Mouse (Mus musculus): ENCODE data around the gene Vpreb2. TPM values are rescaled to one million over a fixed set of nuclear protein-coding genes. Genes with fewer than 3 reads are reported as not detected.
"Not testable (repeated sequence)": the region's sequence is repeated elsewhere in the genome, so short reads cannot be mapped to it uniquely, and the experiment has no call there.

Vpreb2 gene
- polyA plus RNA-seq, 1 experiment from 2014 or later: not detected

- not testable (repeated sequence) for H3K4me2 ChIP-seq (ENCODE audit: low read length); H3K27me3 ChIP-seq (ENCODE audit: control insufficient read depth, insufficient read depth, low read depth, low read length); H3K27ac ChIP-seq (ENCODE audit: low read length); ATAC-seq; H3K9ac ChIP-seq (ENCODE audit: low read depth, low read length); H3K9me3 ChIP-seq (replicated peaks; ENCODE audit: control insufficient read depth, low read length, poor library complexity, severe bottlenecking); H3K4me3 ChIP-seq (ENCODE audit: low read depth, low read length); H3K4me1 ChIP-seq (ENCODE audit: control insufficient read depth, insufficient read depth, low read length); H3K36me3 ChIP-seq (ENCODE audit: control insufficient read depth, insufficient read depth, low read length)
- 64% methylated on average over 3 of the region's 4 CpGs for WGBS
Observed at GRCm38 (mm10) chr16:18016482-18016881, 36.3 kb downstream of the Vpreb2 start.

- Histone ChIP-seq H3K4me1 (ENCODE audit: control insufficient read depth, insufficient read depth, low read length) (no peaks in the 10 kb centered on the region), H3K4me3 (ENCODE audit: low read depth, low read length) (no peak overlapping the region)
- 77% methylated on average over 8 of the region's 8 CpGs for WGBS
Observed at GRCm38 (mm10) chr16:18022780-18023557, 42.7 kb downstream of the Vpreb2 start.

GRCm38 (mm10) chr16:18027371-18027770 lies 47.1 kb downstream of the Vpreb2 start:
- no peak for ATAC-seq
- no peak overlapping the region for H3K4me2 ChIP-seq (ENCODE audit: low read length)
- H3K9me3 ChIP-seq (replicated peaks; ENCODE audit: control insufficient read depth, low read length, poor library complexity, severe bottlenecking): no peaks in the 10 kb centered on the region
- H3K36me3 ChIP-seq (ENCODE audit: control insufficient read depth, insufficient read depth, low read length): no peaks in the 10 kb centered on the region
- H3K9ac ChIP-seq (ENCODE audit: low read depth, low read length): no peak overlapping the region
- H3K27me3 ChIP-seq (ENCODE audit: control insufficient read depth, insufficient read depth, low read depth, low read length): no peaks in the 10 kb centered on the region
- H3K4me1 ChIP-seq (ENCODE audit: control insufficient read depth, insufficient read depth, low read length): no peaks in the 10 kb centered on the region
- no peak overlapping the region for H3K4me3 ChIP-seq (ENCODE audit: low read depth, low read length)
- no peak overlapping the region for H3K27ac ChIP-seq (ENCODE audit: low read length)
- WGBS: 59% methylated on average over 2 of the region's 2 CpGs

More at GRCm38 (mm10) chr16:18022780-18023557, 42.7 kb downstream of the Vpreb2 start:
- Histone ChIP-seq H3K4me2 (ENCODE audit: low read length) (no peak overlapping the region), H3K27me3 (ENCODE audit: control insufficient read depth, insufficient read depth, low read depth, low read length) (no peaks in the 10 kb centered on the region), H3K9ac (ENCODE audit: low read depth, low read length) (no peak overlapping the region), H3K27ac (ENCODE audit: low read length) (no peak overlapping the region), H3K36me3 (ENCODE audit: control insufficient read depth, insufficient read depth, low read length) (no peaks in the 10 kb centered on the region), H3K9me3 (replicated peaks; ENCODE audit: control insufficient read depth, low read length, poor library complexity, severe bottlenecking) (no peaks in the 10 kb centered on the region)
- ATAC-seq: no peak

Other genes with a start within 250 kb of the Vpreb2 start
- gene Med15, start 247.5 kb upstream of the Vpreb2 start, polyA plus RNA-seq (2015; fragmentation: Nextera tagmentation; extraction: Ambion mirVana): 47.5 and 47.9 TPM in 2 replicates
- 86.0 and 89.4 TPM in 2 replicates for gene Klhl22, start 220.8 kb upstream of the Vpreb2 start, polyA plus RNA-seq (2015; fragmentation: Nextera tagmentation; extraction: Ambion mirVana)
- 0.88 and 1.2 TPM in 2 replicates for gene Scarf2, start 183.1 kb upstream of the Vpreb2 start, polyA plus RNA-seq (2015; fragmentation: Nextera tagmentation; extraction: Ambion mirVana)
- 3.8 and 4.2 TPM in 2 replicates for gene B830017H08Rik, start 147.3 kb upstream of the Vpreb2 start, polyA plus RNA-seq (2015; fragmentation: Nextera tagmentation; extraction: Ambion mirVana)
- 3.3 and 4.4 TPM in 2 replicates for gene Car15, start 142.1 kb upstream of the Vpreb2 start, polyA plus RNA-seq (2015; fragmentation: Nextera tagmentation; extraction: Ambion mirVana)
- gene Gm20518, start 88.8 kb upstream of the Vpreb2 start, polyA plus RNA-seq (2015; fragmentation: Nextera tagmentation; extraction: Ambion mirVana): 0.48 and 0.49 TPM in 2 replicates
- gene Tssk1, start 86.2 kb upstream of the Vpreb2 start, polyA plus RNA-seq (2015; fragmentation: Nextera tagmentation; extraction: Ambion mirVana): 0.09 TPM in 1 of 2 replicates, not detected in the other
- gene Dgcr2, start 81.9 kb upstream of the Vpreb2 start, polyA plus RNA-seq (2015; fragmentation: Nextera tagmentation; extraction: Ambion mirVana): 108 and 113 TPM in 2 replicates
- not detected in 2 replicates for gene Tssk2, start 81.8 kb upstream of the Vpreb2 start, polyA plus RNA-seq (2015; fragmentation: Nextera tagmentation; extraction: Ambion mirVana)
- gene Ess2, start 69.1 kb upstream of the Vpreb2 start, polyA plus RNA-seq (2015; fragmentation: Nextera tagmentation; extraction: Ambion mirVana): 47.6 and 48.6 TPM in 2 replicates
- 0.46 and 1.4 TPM in 2 replicates for gene Gsc2, start 65.4 kb upstream of the Vpreb2 start, polyA plus RNA-seq (2015; fragmentation: Nextera tagmentation; extraction: Ambion mirVana)
- 163 and 179 TPM in 2 replicates for gene Slc25a1, start 52.2 kb upstream of the Vpreb2 start, polyA plus RNA-seq (2015; fragmentation: Nextera tagmentation; extraction: Ambion mirVana)
- gene Dgcr6, start 72.4 kb downstream of the Vpreb2 start, polyA plus RNA-seq (2015; fragmentation: Nextera tagmentation; extraction: Ambion mirVana): 155 and 157 TPM in 2 replicates
- 3.6 and 4.1 TPM in 2 replicates for gene Prodh, start 109.8 kb downstream of the Vpreb2 start, polyA plus RNA-seq (2015; fragmentation: Nextera tagmentation; extraction: Ambion mirVana)
- 26.6 and 29.7 TPM in 2 replicates for gene Rtn4r, start 147.2 kb downstream of the Vpreb2 start, polyA plus RNA-seq (2015; fragmentation: Nextera tagmentation; extraction: Ambion mirVana)
- 0.14 TPM in 1 of 2 replicates, not detected in the other for gene Ccdc188, start 237.5 kb downstream of the Vpreb2 start, polyA plus RNA-seq (2015; fragmentation: Nextera tagmentation; extraction: Ambion mirVana)

All from midbrain, embryonic 16.5 days (tissue).